Mouse (Mus musculus) bone marrow macrophage, adult 2 months (primary cell): ENCODE measurements around the gene Btbd9.

Source experiments
- CTCF ChIP-seq: IDR thresholded peaks from 2 replicates; pipeline ENCODE4 v1.5.1; 2012; ENCODE audit warnings: low read depth, mild to moderate bottlenecking, low read length, moderate library complexity
- POLR2A ChIP-seq: IDR thresholded peaks from 2 replicates; pipeline ENCODE4 v1.6.1; 2012; ENCODE audit warnings: mild to moderate bottlenecking, low read depth, low read length, borderline replicate concordance

- TF ChIP-seq CTCF (no peak), POLR2A (no peak)
These were observed 243.2 kb downstream of the Btbd9 start for GRCm38 (mm10) chr17:30333136-30333535.
